Mouse (Mus musculus): ENCODE results near the gene Kras.

DNA sequence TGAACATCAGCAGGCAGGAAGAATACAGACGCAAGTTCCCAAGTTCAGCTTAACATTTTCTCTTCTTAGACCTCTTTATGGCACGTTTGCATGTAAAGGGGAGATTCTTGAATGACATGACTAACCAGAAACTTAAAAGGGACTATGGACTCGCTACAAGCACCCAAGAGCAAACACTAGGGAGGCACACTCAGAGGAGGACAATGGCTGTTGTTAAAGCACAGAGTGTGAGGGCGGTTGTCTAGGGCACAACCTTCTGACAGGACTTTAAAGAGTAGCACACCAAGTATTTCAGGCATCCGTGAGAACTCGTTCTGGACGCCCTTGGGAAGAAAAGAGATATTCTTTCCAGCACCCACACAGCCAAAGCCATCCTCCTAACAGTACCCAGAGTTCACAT is 47.6 kb upstream of the Kras start:
- TF ChIP-seq CHD2 (IDR thresholded peaks at IDR 0.05; ENCODE audit: low read length) (no peak), RAD21 (IDR thresholded peaks at IDR 0.05; ENCODE audit: low read depth, low read length) (no peak), RCOR1 (conservative IDR thresholded peaks at IDR 0.05; ENCODE audit: low read depth, low read length) (no peak), CTCF (conservative IDR thresholded peaks at IDR 0.05 in 1 of 2, IDR thresholded peaks at IDR 0.05 in 1 of 2; ENCODE audit: low read depth in 2 of 2, low read length in 2 of 2) (no peak), EP300 (IDR thresholded peaks at IDR 0.05; ENCODE audit: low read length) (no peak), KAT2A (IDR thresholded peaks at IDR 0.05; ENCODE audit: insufficient replicate concordance, low read length) (no peak), ZC3H11A (IDR thresholded peaks at IDR 0.05; ENCODE audit: low read depth, low read length) (no peak), TBP (conservative IDR thresholded peaks at IDR 0.05; ENCODE audit: low read depth, low read length) (no peak), E2F4 (IDR thresholded peaks at IDR 0.05; ENCODE audit: insufficient replicate concordance, low read depth, low read length) (no peak), MAFK (IDR thresholded peaks at IDR 0.05; ENCODE audit: insufficient replicate concordance, low read length) (no peak), ZNF384 (IDR thresholded peaks at IDR 0.05; ENCODE audit: low read depth, low read length) (no peak), MYC (IDR thresholded peaks at IDR 0.05; ENCODE audit: low read depth, low read length) (no peak)

Measured in CH12.LX (cell line).